Mouse (Mus musculus): ENCODE results near the gene Cd244a.

Gene Cd244a

GRCm38 (mm10) chr1:171558898-171559297, at the start of gene Cd244a:
Gene Cd244a, plus strand, starts transcription at chr1:171559193.
- DNase-seq, result no peak

- DNase-seq, result no peak
Observed at GRCm38 (mm10) chr1:171513234-171513633, 45.8 kb upstream of the Cd244a start.

GRCm38 (mm10) chr1:171513760-171514159, 45.2 kb upstream of the Cd244a start:
- no peak for DNase-seq

- no peak for DNase-seq
Observed at GRCm38 (mm10) chr1:171515039-171515438, 44.0 kb upstream of the Cd244a start.

GRCm38 (mm10) chr1:171515557-171515956, 43.4 kb upstream of the Cd244a start:
- no peak for DNase-seq

- no peak for DNase-seq
Observed at GRCm38 (mm10) chr1:171531367-171531766, 27.6 kb upstream of the Cd244a start.

GRCm38 (mm10) chr1:171532830-171533229, 26.2 kb upstream of the Cd244a start:
- no peak for DNase-seq

- DNase-seq, result no peak
Observed at GRCm38 (mm10) chr1:171534557-171534956, 24.4 kb upstream of the Cd244a start.

- no peak for DNase-seq
Observed at GRCm38 (mm10) chr1:171535194-171535593, 23.8 kb upstream of the Cd244a start, which contains the start of gene Itln1. Gene Itln1, minus strand, starts transcription at chr1:171535294.

- DNase-seq, result no peak
Observed at GRCm38 (mm10) chr1:171540694-171541093, 18.3 kb upstream of the Cd244a start.

- no peak for DNase-seq
Observed at GRCm38 (mm10) chr1:171551326-171551725, 7.7 kb upstream of the Cd244a start.

- DNase-seq, result no peak
Observed at GRCm38 (mm10) chr1:171552230-171552629, 6.8 kb upstream of the Cd244a start.

- no peak for DNase-seq
Observed at GRCm38 (mm10) chr1:171553359-171554341, 5.3 kb upstream of the Cd244a start.

- no peak for DNase-seq
Observed at GRCm38 (mm10) chr1:171556366-171556765, 2.6 kb upstream of the Cd244a start.

- no peak for DNase-seq
Observed at GRCm38 (mm10) chr1:171558407-171558806, 586 bp upstream of the Cd244a start.

- DNase-seq, result no peak
Observed at GRCm38 (mm10) chr1:171560262-171560661, 1.3 kb downstream of the Cd244a start.

- no peak for DNase-seq
Observed at GRCm38 (mm10) chr1:171561200-171561599, 2.2 kb downstream of the Cd244a start.

- DNase-seq, result no peak
Observed at GRCm38 (mm10) chr1:171561639-171562225, 2.7 kb downstream of the Cd244a start.

- no peak for DNase-seq
Observed at GRCm38 (mm10) chr1:171563042-171563441, 4.0 kb downstream of the Cd244a start.

GRCm38 (mm10) chr1:171564247-171564646, 5.3 kb downstream of the Cd244a start:
- DNase-seq, result peak; percentile 70

GRCm38 (mm10) chr1:171565888-171566287, 6.9 kb downstream of the Cd244a start:
- no peak for DNase-seq

- DNase-seq, result peak; percentile 69
Observed at GRCm38 (mm10) chr1:171566777-171567176, 7.8 kb downstream of the Cd244a start.

GRCm38 (mm10) chr1:171568436-171568835, 9.4 kb downstream of the Cd244a start:
- DNase-seq, result no peak

- DNase-seq, result no peak
Observed at GRCm38 (mm10) chr1:171577168-171577567, 18.2 kb downstream of the Cd244a start.

All from embryo, embryonic 11 days (tissue).